Mouse (Mus musculus): ENCODE measurements around the gene Pdzd7. TPM values are rescaled to one million over a fixed set of nuclear protein-coding genes. Genes with fewer than 3 reads are reported as not detected.

The Pdzd7 gene
- polyA plus RNA-seq, 2 experiments, result 0.26 to 0.85 TPM

DNA sequence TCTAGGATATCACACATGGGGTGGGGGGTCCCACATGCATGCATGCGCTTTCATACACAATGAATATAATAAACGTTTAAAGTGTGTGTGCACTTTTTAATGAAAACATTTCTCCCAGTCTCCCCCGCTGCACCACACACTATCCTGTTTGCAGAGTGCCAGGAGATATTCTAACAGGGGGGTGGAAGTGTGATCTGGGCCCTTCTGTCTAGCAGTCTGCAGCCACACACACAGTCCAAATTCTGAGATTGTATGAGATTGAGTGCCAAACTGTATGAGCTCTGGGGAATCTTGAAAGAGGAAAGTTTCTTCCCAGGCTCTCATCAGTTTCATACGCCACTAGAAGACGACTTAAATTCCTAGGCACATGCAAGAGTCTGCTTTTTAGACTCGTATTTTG, 57.7 kb downstream of the Pdzd7 start:
- H3K36me3 ChIP-seq (ENCODE audit: control insufficient read depth, insufficient read depth, low read length), result peaks cover 16% of the 10 kb centered on the region
- no peaks in the 10 kb centered on the region for H3K9me3 ChIP-seq (ENCODE audit: control insufficient read depth, low read length)
- no peak overlapping the region for H3K4me3 ChIP-seq (replicated peaks; ENCODE audit: low read length)
- no peak overlapping the region for H3K4me2 ChIP-seq (replicated peaks; ENCODE audit: low read depth, low read length, severe bottlenecking)
- peaks cover 16% of the 10 kb centered on the region; the same call in 1 of the 2 replicates for H3K4me1 ChIP-seq (ENCODE audit: control insufficient read depth, insufficient read depth, low read length)
- no peak for ATAC-seq (ENCODE audit: low FRiP score, low read depth)
- H3K27ac ChIP-seq (replicated peaks; ENCODE audit: low read depth, low read length), result no peak overlapping the region
- H3K9ac ChIP-seq (ENCODE audit: low read depth, low read length, severe bottlenecking), result no peak overlapping the region
- 63% methylated on average over 6 of the region's 6 CpGs for WGBS
- TF ChIP-seq POLR2A (IDR thresholded peaks at IDR 0.05; ENCODE audit: borderline replicate concordance, extremely low read depth, insufficient read depth, insufficient read length), result no peak
- DNase-seq (ENCODE audit: low spot score), result no peak
- no peaks in the 10 kb centered on the region for H3K27me3 ChIP-seq (ENCODE audit: control insufficient read depth, insufficient read depth, low read length)

- 70% methylated on average over 6 of the region's 6 CpGs for WGBS
- ATAC-seq (ENCODE audit: low FRiP score, low read depth) (no peak), DNase-seq (ENCODE audit: low spot score) (no peak)
- Histone ChIP-seq H3K9me3 (ENCODE audit: control insufficient read depth, low read length) (no peaks in the 10 kb centered on the region), H3K36me3 (ENCODE audit: control insufficient read depth, insufficient read depth, low read length) (peaks cover 15% of the 10 kb centered on the region), H3K4me3 (replicated peaks; ENCODE audit: low read length) (no peak overlapping the region), H3K4me2 (replicated peaks; ENCODE audit: low read depth, low read length, severe bottlenecking) (no peak overlapping the region), H3K27me3 (ENCODE audit: control insufficient read depth, insufficient read depth, low read length) (no peaks in the 10 kb centered on the region), H3K9ac (ENCODE audit: low read depth, low read length, severe bottlenecking) (no peak overlapping the region), H3K27ac (replicated peaks; ENCODE audit: low read depth, low read length) (no peak overlapping the region), H3K4me1 (ENCODE audit: control insufficient read depth, insufficient read depth, low read length) (peaks cover 16% of the 10 kb centered on the region; the same call in 1 of the 2 replicates)
- TF ChIP-seq POLR2A (IDR thresholded peaks at IDR 0.05; ENCODE audit: borderline replicate concordance, extremely low read depth, insufficient read depth, insufficient read length), result no peak
Measured at GRCm38 (mm10) chr19:44987004-44987403, 58.5 kb downstream of the Pdzd7 start.

GRCm38 (mm10) chr19:44985159-44985988, 60.1 kb downstream of the Pdzd7 start:
- DNase-seq (ENCODE audit: low spot score), result no peak
- Histone ChIP-seq H3K4me2 (replicated peaks; ENCODE audit: low read depth, low read length, severe bottlenecking) (no peak overlapping the region), H3K36me3 (ENCODE audit: control insufficient read depth, insufficient read depth, low read length) (peaks cover 29% of the 10 kb centered on the region), H3K27me3 (ENCODE audit: control insufficient read depth, insufficient read depth, low read length) (no peaks in the 10 kb centered on the region), H3K4me1 (ENCODE audit: control insufficient read depth, insufficient read depth, low read length) (peaks cover 13% of the 10 kb centered on the region; the same call in 1 of the 2 replicates), H3K9ac (ENCODE audit: low read depth, low read length, severe bottlenecking) (no peak overlapping the region), H3K27ac (replicated peaks; ENCODE audit: low read depth, low read length) (no peak overlapping the region), H3K9me3 (ENCODE audit: control insufficient read depth, low read length) (no peaks in the 10 kb centered on the region), H3K4me3 (replicated peaks; ENCODE audit: low read length) (no peak overlapping the region)
- no peak for TF ChIP-seq POLR2A (IDR thresholded peaks at IDR 0.05; ENCODE audit: borderline replicate concordance, extremely low read depth, insufficient read depth, insufficient read length)
- 62% methylated on average over 5 of the region's 5 CpGs for WGBS
- ATAC-seq (ENCODE audit: low FRiP score, low read depth), result no peak

DNA sequence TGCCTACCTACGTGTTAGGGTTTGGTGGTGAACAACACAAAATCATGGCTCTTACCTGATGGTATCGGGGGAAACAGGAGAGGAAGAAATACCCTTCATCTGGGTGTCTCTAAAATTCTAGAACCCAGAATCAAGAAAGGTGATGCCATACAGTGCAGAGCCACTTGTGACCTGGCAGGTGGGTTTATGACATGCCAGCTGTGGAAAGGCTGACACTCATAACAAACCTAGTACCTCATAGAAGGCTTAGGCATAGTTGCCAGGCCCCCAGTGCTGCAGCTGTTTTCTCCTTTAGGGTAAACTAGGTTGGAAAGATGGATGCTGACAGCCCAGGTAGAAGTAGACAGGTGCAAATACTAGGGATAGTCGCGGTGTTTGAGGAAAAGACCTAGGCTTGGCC, 61.1 kb downstream of the Pdzd7 start:
- ATAC-seq (ENCODE audit: low FRiP score, low read depth), result no peak
- no peak overlapping the region for H3K4me2 ChIP-seq (replicated peaks; ENCODE audit: low read depth, low read length, severe bottlenecking)
- TF ChIP-seq POLR2A (IDR thresholded peaks at IDR 0.05; ENCODE audit: borderline replicate concordance, extremely low read depth, insufficient read depth, insufficient read length), result no peak
- no peak overlapping the region for H3K9ac ChIP-seq (ENCODE audit: low read depth, low read length, severe bottlenecking)
- 96% methylated on average over 4 of the region's 4 CpGs for WGBS
- DNase-seq (ENCODE audit: low spot score), result no peak
- no peak overlapping the region for H3K4me3 ChIP-seq (replicated peaks; ENCODE audit: low read length)
- H3K27ac ChIP-seq (replicated peaks; ENCODE audit: low read depth, low read length), result no peak overlapping the region
- H3K4me1 ChIP-seq (ENCODE audit: control insufficient read depth, insufficient read depth, low read length), result peaks cover 5% of the 10 kb centered on the region; the same call in 1 of the 2 replicates
- peaks cover 39% of the 10 kb centered on the region for H3K36me3 ChIP-seq (ENCODE audit: control insufficient read depth, insufficient read depth, low read length)
- H3K9me3 ChIP-seq (ENCODE audit: control insufficient read depth, low read length), result no peaks in the 10 kb centered on the region
- H3K27me3 ChIP-seq (ENCODE audit: control insufficient read depth, insufficient read depth, low read length), result no peaks in the 10 kb centered on the region

DNA sequence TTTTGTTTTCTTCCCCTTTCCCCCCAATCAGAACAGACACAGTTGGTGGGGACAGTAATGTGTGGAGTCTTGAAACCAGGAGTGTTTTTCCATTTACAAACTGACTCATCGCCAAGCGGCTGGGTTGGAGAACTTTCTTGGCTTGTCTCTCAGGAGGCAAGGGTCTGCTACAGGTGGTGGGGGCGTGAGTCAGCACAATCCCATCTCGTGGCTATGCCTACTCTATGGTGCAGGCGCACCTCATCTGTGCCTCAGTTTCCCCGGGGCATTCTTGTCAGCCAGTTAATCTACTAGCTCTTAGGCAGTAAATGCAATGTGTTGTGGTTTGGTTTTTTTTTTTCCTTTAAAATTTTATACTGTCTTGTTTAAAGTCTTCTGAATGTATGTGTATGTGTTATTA, 62.2 kb downstream of the Pdzd7 start:
- Histone ChIP-seq H3K27ac (replicated peaks; ENCODE audit: low read depth, low read length) (no peak overlapping the region), H3K9me3 (ENCODE audit: control insufficient read depth, low read length) (no peaks in the 10 kb centered on the region), H3K4me2 (replicated peaks; ENCODE audit: low read depth, low read length, severe bottlenecking) (no peak overlapping the region), H3K27me3 (ENCODE audit: control insufficient read depth, insufficient read depth, low read length) (no peaks in the 10 kb centered on the region), H3K36me3 (ENCODE audit: control insufficient read depth, insufficient read depth, low read length) (peaks cover 48% of the 10 kb centered on the region), H3K9ac (ENCODE audit: low read depth, low read length, severe bottlenecking) (no peak overlapping the region), H3K4me3 (replicated peaks; ENCODE audit: low read length) (no peak overlapping the region), H3K4me1 (ENCODE audit: control insufficient read depth, insufficient read depth, low read length) (peaks cover 2% of the 10 kb centered on the region; the same call in 1 of the 2 replicates)
- ATAC-seq (ENCODE audit: low FRiP score, low read depth) (no peak), DNase-seq (ENCODE audit: low spot score) (no peak)
- no peak for TF ChIP-seq POLR2A (IDR thresholded peaks at IDR 0.05; ENCODE audit: borderline replicate concordance, extremely low read depth, insufficient read depth, insufficient read length)
- 86% methylated on average over 6 of the region's 6 CpGs for WGBS

Data from limb, embryonic 14.5 days (tissue).